Mouse (Mus musculus): ENCODE data around the gene Tbc1d32.

Tbc1d32 gene

DNA sequence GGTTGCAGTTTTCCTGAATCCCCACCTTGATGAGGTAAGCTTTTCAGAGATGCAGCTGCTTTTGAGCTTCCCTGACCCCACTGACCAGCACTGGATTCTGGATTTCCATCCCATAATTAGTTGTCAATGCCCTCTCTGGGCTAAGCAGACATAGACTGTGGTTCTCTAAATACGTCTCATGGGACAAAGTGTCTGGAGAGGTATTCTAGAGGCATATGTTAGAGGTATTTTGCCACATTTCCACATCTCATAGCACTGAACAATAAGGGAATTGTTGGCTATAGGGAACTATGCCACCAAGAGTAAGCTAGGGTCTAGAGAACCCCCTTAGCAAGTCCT, 121.5 kb downstream of the Tbc1d32 start:
- no peak for DNase-seq (ENCODE audit: low spot score in 2 of 2)

DNA sequence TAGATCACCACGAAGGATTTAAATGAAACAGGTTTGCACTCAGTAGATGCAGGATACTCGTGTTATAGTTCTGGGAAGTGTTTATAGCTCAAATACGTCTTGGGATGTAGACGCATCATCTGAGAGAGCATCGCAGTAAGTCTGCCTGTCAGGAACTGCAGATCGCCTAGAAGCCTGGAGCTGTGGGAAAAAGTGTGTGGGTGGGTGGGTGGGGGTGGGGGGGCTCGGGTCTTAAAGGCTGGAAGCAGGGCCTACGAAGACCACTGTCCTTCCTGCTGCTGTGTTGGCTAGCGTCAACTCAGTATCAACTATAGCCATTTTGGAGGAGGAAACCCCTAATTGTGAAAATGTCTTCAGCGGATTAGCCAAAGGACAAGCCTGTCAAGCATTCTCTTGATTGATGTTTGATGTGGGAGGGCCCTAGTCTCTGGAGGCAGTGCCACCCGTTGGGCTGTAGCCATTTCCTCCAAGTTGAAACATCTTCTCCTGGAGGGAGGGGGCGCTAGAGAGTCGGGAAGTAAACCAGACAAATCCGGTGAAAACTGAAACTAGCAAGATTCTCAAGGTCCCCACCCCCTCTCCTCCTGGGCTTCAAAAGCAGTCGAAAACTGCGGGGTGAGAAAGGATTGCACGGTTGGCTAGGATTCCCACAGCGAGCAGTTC, 122.0 kb downstream of the Tbc1d32 start, which contains the start of gene Msl3l2:
Msl3l2 (plus strand) TSS at position 585 of the 663 bp plus-strand sequence.
- DNase-seq (ENCODE audit: low spot score in 2 of 2) = peak; percentile 81 to 90

DNA sequence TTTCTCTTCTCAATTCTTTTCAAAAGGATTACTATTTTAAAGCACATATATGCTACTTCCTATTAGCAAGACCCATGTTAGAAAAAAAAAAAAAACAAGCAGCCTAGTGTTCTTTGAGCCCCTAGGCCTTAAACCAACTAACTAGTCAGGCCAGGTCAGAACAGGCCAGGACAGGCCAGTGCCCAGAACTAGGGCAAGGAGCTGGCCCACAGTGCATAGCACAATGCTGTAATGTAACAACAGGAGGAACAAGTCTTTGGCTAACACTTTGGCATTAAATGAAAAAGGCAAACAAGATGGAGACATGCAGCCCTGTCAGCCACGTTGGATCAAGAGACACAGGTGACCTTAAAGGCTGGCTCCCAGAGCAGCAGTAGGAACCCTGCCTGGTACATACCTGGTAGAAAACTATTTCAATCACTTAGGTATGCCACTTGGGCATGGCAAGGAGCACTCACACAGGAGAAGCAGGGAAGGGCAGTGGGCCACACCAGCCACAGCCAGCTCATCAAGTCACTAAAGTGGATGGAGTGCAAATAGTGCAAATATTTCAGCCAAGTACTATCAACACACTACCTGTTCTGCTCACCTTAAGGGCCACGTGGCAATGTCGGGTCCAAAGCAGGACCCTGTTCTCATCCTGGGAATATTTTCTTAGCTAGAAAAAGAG, 128.7 kb downstream of the Tbc1d32 start:
- no peak for DNase-seq (ENCODE audit: low spot score in 2 of 2)

DNA sequence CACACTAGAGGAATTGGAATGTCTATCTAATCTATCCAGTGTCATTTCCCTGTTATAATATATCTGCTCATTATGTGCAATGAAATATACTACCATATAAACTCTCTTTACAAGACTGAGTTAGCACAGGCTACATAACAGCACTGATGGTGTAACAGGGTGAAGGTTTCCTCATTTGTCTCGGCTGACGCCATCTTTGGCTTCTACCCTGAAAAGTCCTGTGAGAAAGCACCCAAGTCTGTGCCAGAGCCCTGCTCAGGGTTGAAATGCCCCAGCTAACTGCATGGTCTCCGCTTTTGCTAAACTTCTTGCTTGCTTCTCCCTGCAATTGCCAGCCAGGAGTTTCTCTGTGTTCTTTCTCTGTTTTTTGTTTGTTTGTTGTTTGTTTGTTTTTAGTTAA, 129.4 kb downstream of the Tbc1d32 start:
- DNase-seq (ENCODE audit: low spot score in 2 of 2) = no peak

DNA sequence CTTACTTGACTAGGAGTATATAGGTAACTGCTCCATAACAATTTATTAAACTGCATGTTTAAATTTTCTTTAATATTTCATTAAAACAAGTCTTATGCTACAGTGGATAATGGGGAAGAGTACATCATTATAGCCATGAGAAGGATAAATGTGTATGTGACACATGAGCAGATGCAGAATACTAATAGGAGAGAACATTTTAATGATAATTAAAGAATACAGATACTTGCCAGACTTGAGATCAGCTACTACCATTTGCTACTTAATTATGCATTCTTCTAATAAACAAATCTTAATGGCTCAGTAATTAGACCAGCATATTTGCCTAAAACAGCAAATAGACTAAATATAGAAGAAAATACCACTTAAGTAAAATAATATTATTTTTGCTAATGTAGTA, 131.7 kb downstream of the Tbc1d32 start:
- DNase-seq (ENCODE audit: low spot score in 2 of 2) = no peak

DNA sequence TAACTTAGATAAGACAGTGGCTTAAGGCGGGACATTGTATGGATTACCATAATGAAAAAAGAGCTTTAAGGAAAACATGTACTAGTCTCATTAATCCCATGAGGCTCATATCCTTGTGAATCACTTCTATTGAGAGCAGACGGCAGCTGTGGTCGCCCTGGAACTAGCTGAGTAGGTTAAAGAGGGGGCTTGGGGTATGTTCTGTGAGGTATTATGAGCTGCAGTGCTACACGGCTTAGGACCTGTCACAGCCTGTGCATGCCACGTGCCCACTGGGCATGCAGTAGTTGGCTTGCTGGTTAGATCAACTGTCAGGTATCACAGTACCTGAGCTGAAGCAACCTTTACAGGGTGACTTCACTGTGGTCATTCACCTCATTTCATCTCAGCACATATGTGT, 133.9 kb downstream of the Tbc1d32 start:
- no peak for DNase-seq (ENCODE audit: low spot score in 2 of 2)

DNA sequence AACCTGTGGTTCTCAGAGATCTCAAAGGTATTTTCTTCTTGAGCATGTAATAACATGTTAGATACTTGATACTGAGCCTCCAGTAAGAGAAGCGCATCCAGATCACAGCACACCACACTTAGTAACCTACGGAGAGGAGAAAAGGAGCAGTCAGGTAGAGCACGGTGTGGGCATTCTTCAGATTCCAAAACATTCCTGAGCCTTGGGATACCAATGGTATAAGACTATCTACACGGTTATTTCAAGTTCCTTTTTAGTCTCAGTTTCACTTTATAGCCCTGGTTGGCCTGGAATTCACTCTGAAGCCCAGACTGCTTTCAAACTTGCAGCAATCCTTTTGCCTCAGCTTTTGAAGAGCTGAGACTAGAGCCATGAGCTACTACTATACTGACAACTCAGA, 138.8 kb downstream of the Tbc1d32 start:
- DNase-seq (ENCODE audit: low spot score in 2 of 2) = no peak

DNA sequence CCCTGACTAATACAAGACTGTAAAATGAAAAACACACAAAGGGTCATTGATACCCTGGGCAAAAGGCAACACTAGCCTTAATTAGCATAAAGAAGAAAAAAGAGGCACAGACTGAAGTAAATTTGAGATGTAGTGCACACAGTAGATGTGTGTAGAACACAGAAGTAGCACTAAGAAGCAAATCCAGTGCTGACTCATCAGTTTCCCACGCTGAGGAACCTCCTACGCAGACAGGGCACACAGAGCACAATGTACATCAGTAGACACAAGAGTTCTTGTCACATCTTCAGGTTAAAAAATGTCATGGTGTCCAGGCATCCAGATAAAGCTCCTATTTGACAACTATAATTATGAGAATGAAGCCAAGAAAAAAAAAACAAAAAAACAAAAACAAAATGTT, 165.7 kb downstream of the Tbc1d32 start:
- no peak for DNase-seq (ENCODE audit: low spot score in 2 of 2)

DNA sequence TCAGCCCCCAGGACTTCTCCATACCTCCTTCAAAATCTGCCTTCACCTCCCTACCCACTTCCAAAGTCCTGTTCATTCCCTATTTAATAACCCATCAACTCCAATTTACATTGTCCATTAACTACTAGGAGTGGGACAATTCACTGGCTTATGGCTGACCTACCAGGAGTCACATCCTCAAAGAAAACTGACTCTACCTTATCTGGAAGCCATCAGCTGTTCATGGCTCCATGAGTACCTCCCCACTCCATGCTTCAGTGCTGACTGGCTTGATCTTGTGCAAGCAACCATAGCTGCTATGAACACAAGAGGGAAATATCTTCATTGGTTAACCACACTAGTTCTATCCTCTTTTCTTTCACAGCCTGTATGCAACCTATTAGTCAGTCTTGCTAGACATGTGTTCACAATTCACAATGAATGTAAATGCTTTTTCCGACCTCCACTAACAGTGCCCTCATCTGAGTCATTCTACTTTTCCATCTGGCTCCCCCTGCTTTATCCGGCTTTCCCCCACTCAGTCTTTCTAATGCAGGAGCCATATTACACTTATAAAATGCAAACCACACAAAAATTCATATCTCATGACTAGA, 167.2 kb downstream of the Tbc1d32 start:
- DNase-seq (ENCODE audit: low spot score in 2 of 2) = no peak

DNA sequence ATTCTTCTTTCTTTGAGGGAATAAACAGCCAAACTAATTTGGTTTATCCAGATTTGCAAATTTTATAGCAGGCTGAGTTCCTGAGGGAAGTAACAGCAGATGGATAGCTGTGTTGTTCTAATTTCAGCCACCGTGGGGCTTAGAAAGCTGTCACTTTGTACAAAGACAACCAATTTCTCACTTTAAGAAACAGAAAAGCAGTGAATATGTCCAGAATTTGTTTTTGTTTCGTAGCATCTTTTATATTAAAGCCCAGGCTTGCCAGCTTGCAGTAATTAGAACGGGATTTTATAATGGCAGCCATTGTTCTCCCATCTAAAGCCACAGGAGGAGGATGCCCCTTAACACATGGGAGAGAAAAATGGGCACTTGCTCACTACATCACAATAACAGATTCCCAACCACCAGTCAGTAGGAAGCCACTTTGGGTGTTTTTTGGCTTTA, 169.5 kb downstream of the Tbc1d32 start:
- no peak for DNase-seq (ENCODE audit: low spot score in 2 of 2)

DNA sequence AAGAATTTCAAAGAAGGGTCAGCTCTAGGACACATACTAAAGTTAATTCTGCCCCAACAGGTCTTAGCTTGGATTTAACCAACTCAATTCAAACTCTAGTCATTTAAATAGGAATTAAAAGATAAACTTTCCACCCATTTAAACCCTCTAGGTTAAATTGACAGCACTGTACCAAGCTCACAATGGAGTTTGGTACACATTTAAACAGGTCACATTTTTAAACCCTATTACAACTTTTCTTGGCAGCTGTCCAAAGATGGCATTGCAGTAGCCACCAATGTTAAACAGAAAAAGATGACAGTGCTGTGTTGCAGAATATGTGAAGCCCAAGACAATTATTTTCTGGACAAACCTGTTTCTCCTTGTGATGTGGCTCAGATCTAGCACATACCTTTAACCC, 203.1 kb downstream of the Tbc1d32 start:
- no peak for DNase-seq (ENCODE audit: low spot score in 2 of 2)

DNA sequence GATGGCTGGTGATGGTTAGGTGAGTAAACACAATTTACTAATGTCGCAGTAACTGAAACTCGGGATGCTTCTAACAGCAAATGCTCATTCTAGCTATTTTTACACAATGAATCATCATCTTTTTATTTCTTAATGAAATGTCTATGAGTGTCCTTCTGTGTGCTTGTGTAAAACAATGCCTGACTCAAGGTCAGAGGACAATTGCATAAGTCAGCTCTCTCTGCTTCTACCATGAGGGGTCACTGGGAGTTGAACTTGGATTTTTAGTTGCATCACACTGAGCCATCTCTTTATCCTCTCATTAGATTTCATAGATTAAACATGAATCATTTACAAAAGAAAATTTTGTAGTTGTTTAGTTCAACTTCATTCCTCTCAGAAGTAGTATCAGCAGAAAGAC, 203.9 kb downstream of the Tbc1d32 start:
- DNase-seq (ENCODE audit: low spot score in 2 of 2) = no peak

DNA sequence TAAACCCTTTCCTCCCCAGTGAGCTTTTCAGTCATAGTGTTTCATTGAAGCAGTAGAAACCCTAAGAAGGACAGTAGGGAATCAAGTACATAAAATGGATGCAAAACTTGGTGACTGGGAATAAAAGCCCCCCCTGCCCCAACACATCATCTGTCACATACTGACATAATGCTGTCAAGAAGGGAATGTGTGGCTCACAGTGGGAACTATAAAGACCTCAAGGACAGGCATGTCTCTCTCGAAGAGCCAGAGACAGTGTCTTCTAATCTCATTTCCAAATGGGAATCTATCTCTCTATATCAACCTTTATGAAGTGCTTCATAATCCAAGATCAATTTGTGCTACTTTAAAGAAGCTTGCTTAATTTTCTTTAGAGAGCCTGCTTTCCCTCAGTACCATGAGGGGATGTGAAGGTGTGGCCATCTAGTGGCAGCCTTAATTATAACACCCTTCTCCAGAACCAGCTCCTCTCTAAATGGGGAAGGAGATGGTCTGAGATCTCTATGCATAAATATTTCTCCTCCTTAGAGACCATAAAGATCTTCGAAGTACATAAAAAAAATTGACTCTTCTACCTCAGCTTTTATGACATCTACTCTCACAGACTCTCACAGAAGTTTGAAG, 248.5 kb downstream of the Tbc1d32 start:
- no peak for DNase-seq (ENCODE audit: low spot score in 2 of 2)

DNA sequence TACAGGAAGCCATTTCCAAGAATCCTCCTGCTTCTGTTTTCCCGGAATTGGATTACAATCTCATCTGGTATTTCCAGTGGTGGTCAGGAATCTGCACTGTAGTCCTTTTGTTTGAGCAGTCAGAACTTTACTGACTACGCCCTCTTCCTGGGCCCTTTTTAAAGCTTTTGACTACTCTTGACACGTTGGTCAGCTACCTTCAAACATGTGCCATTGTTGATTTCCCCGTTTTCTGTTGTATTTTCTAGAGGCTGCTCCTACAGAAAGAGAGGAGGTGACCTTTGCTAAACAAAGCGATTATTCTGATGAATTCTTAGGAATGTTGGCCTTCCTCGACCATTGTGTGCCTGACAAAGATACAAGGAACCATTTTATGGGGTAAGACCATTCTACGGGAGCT, 250.5 kb downstream of the Tbc1d32 start:
- DNase-seq (ENCODE audit: low spot score in 2 of 2) = no peak
